Mouse (Mus musculus): ENCODE measurements at regions not wholly inside any gene's neighbourhood (a gene's known extent, or its start where the extent isn't known, plus 50 kb on each side); places are given as distances from the start of the nearest gene placed in this dataset.

GRCm38 (mm10) chr4:34275372-34275771 is 225.4 kb upstream of the Spaca1 start:
- DNase-seq (ENCODE audit: low spot score) = no peak
- no peaks in the 10 kb centered on the region for H3K36me3 ChIP-seq (ENCODE audit: control insufficient read depth, insufficient read depth, low read length)
- no peak for ATAC-seq (replicated peaks; ENCODE audit: low FRiP score, low TSS enrichment, low read depth)
- no peak overlapping the region for H3K4me2 ChIP-seq (ENCODE audit: low read length)
- no peak overlapping the region for H3K4me3 ChIP-seq (ENCODE audit: low read depth, low read length)
- H3K27ac ChIP-seq (ENCODE audit: low read depth) = no peak overlapping the region
- no peaks in the 10 kb centered on the region for H3K27me3 ChIP-seq (replicated peaks; ENCODE audit: control insufficient read depth, insufficient read depth, low read length)
- H3K9me3 ChIP-seq (ENCODE audit: control insufficient read depth, low read length) = no peaks in the 10 kb centered on the region
- no peaks in the 10 kb centered on the region for H3K4me1 ChIP-seq (replicated peaks; ENCODE audit: control insufficient read depth, insufficient read depth, low read length)
- H3K9ac ChIP-seq (ENCODE audit: low read length) = no peak overlapping the region

- 30% methylated on average over 4 of the region's 4 CpGs for WGBS
- ATAC-seq (replicated peaks; ENCODE audit: low FRiP score, low TSS enrichment, low read depth) (no peak), DNase-seq (ENCODE audit: low spot score) (no peak)
- no peak overlapping the region for H3K4me3 ChIP-seq (ENCODE audit: low read depth, low read length)
- 0 out of 2 replicates have a peak, but pooled peaks cover 2% of the 10 kb centered on the region for H3K4me1 ChIP-seq (replicated peaks; ENCODE audit: control insufficient read depth, insufficient read depth, low read length)
- no peaks in the 10 kb centered on the region for H3K27me3 ChIP-seq (replicated peaks; ENCODE audit: control insufficient read depth, insufficient read depth, low read length)
- H3K27ac ChIP-seq (ENCODE audit: low read depth) = no peak overlapping the region
- no peak overlapping the region for H3K4me2 ChIP-seq (ENCODE audit: low read length)
- no peak overlapping the region for H3K9ac ChIP-seq (ENCODE audit: low read length)
- H3K36me3 ChIP-seq (ENCODE audit: control insufficient read depth, insufficient read depth, low read length) = no peaks in the 10 kb centered on the region
- H3K9me3 ChIP-seq (ENCODE audit: control insufficient read depth, low read length) = no peaks in the 10 kb centered on the region
Observed at GRCm38 (mm10) chr4:34302504-34303108, 248.1 kb upstream of the Akirin2 start.

GRCm38 (mm10) chr4:34308921-34309563 is 241.7 kb upstream of the Akirin2 start:
- Histone ChIP-seq H3K27me3 (replicated peaks; ENCODE audit: control insufficient read depth, insufficient read depth, low read length) (no peaks in the 10 kb centered on the region), H3K4me3 (ENCODE audit: low read depth, low read length) (no peak overlapping the region), H3K9ac (ENCODE audit: low read length) (no peak overlapping the region), H3K4me1 (replicated peaks; ENCODE audit: control insufficient read depth, insufficient read depth, low read length) (0 out of 2 replicates have a peak, but pooled peaks cover 7% of the 10 kb centered on the region), H3K36me3 (ENCODE audit: control insufficient read depth, insufficient read depth, low read length) (no peaks in the 10 kb centered on the region), H3K27ac (ENCODE audit: low read depth) (no peak overlapping the region), H3K9me3 (ENCODE audit: control insufficient read depth, low read length) (peaks cover under 1% of the 10 kb centered on the region; the same call in 1 of the 2 replicates), H3K4me2 (ENCODE audit: low read length) (no peak overlapping the region)
- WGBS = 63% methylated on average over 8 of the region's 8 CpGs
- ATAC-seq (replicated peaks; ENCODE audit: low FRiP score, low TSS enrichment, low read depth) = no peak
- DNase-seq (ENCODE audit: low spot score) = no peak

- no peak for ATAC-seq (replicated peaks; ENCODE audit: low FRiP score, low TSS enrichment, low read depth)
- Histone ChIP-seq H3K4me3 (ENCODE audit: low read depth, low read length) (no peak overlapping the region), H3K4me1 (replicated peaks; ENCODE audit: control insufficient read depth, insufficient read depth, low read length) (0 out of 2 replicates have a peak, but pooled peaks cover 7% of the 10 kb centered on the region), H3K9me3 (ENCODE audit: control insufficient read depth, low read length) (peaks cover 5% of the 10 kb centered on the region; the same call in 1 of the 2 replicates), H3K9ac (ENCODE audit: low read length) (no peak overlapping the region), H3K4me2 (ENCODE audit: low read length) (no peak overlapping the region), H3K36me3 (ENCODE audit: control insufficient read depth, insufficient read depth, low read length) (no peaks in the 10 kb centered on the region), H3K27me3 (replicated peaks; ENCODE audit: control insufficient read depth, insufficient read depth, low read length) (no peaks in the 10 kb centered on the region), H3K27ac (ENCODE audit: low read depth) (no peak overlapping the region)
- no peak for DNase-seq (ENCODE audit: low spot score)
- 21% methylated on average over 5 of the region's 5 CpGs for WGBS
Observed at GRCm38 (mm10) chr4:34310061-34310642, 240.6 kb upstream of the Akirin2 start.

GRCm38 (mm10) chr4:34315848-34316247 is 234.9 kb upstream of the Akirin2 start:
- H3K4me1 ChIP-seq (replicated peaks; ENCODE audit: control insufficient read depth, insufficient read depth, low read length) = 0 out of 2 replicates have a peak, but pooled peaks cover 7% of the 10 kb centered on the region
- DNase-seq (ENCODE audit: low spot score) (no peak), ATAC-seq (replicated peaks; ENCODE audit: low FRiP score, low TSS enrichment, low read depth) (no peak)
- H3K9ac ChIP-seq (ENCODE audit: low read length) = no peak overlapping the region
- no peak overlapping the region for H3K4me3 ChIP-seq (ENCODE audit: low read depth, low read length)
- H3K36me3 ChIP-seq (ENCODE audit: control insufficient read depth, insufficient read depth, low read length) = no peaks in the 10 kb centered on the region
- H3K27ac ChIP-seq (ENCODE audit: low read depth) = 0 out of 2 replicates have a peak overlapping the region, but pooled peaks have one; percentile 30
- H3K4me2 ChIP-seq (ENCODE audit: low read length) = no peak overlapping the region
- H3K27me3 ChIP-seq (replicated peaks; ENCODE audit: control insufficient read depth, insufficient read depth, low read length) = no peaks in the 10 kb centered on the region
- peaks cover 5% of the 10 kb centered on the region; the same call in 1 of the 2 replicates for H3K9me3 ChIP-seq (ENCODE audit: control insufficient read depth, low read length)
- 33% methylated on average over 5 of the region's 5 CpGs for WGBS

- DNase-seq (ENCODE audit: low spot score) = peak; percentile 50
- 71% methylated on average over 3 of the region's 3 CpGs for WGBS
- no peak overlapping the region for H3K27ac ChIP-seq (ENCODE audit: low read depth)
- H3K27me3 ChIP-seq (replicated peaks; ENCODE audit: control insufficient read depth, insufficient read depth, low read length) = no peaks in the 10 kb centered on the region
- H3K4me2 ChIP-seq (ENCODE audit: low read length) = no peak overlapping the region
- no peak overlapping the region for H3K9ac ChIP-seq (ENCODE audit: low read length)
- ATAC-seq (replicated peaks; ENCODE audit: low FRiP score, low TSS enrichment, low read depth) = no peak
- H3K9me3 ChIP-seq (ENCODE audit: control insufficient read depth, low read length) = no peaks in the 10 kb centered on the region
- no peak overlapping the region for H3K4me3 ChIP-seq (ENCODE audit: low read depth, low read length)
- H3K4me1 ChIP-seq (replicated peaks; ENCODE audit: control insufficient read depth, insufficient read depth, low read length) = no peaks in the 10 kb centered on the region
- H3K36me3 ChIP-seq (ENCODE audit: control insufficient read depth, insufficient read depth, low read length) = no peaks in the 10 kb centered on the region
Observed at GRCm38 (mm10) chr4:34322841-34323240, 227.9 kb upstream of the Akirin2 start.

GRCm38 (mm10) chr4:34328151-34328785 is 222.5 kb upstream of the Akirin2 start:
- ATAC-seq (replicated peaks; ENCODE audit: low FRiP score, low TSS enrichment, low read depth) (no peak), DNase-seq (ENCODE audit: low spot score) (peak; percentile 44)
- Histone ChIP-seq H3K36me3 (ENCODE audit: control insufficient read depth, insufficient read depth, low read length) (no peaks in the 10 kb centered on the region), H3K27me3 (replicated peaks; ENCODE audit: control insufficient read depth, insufficient read depth, low read length) (no peaks in the 10 kb centered on the region), H3K4me3 (ENCODE audit: low read depth, low read length) (no peak overlapping the region), H3K4me2 (ENCODE audit: low read length) (no peak overlapping the region), H3K27ac (ENCODE audit: low read depth) (no peak overlapping the region), H3K9ac (ENCODE audit: low read length) (no peak overlapping the region), H3K9me3 (ENCODE audit: control insufficient read depth, low read length) (no peaks in the 10 kb centered on the region), H3K4me1 (replicated peaks; ENCODE audit: control insufficient read depth, insufficient read depth, low read length) (no peaks in the 10 kb centered on the region)
- 70% methylated on average over 19 of the region's 19 CpGs for WGBS

GRCm38 (mm10) chr4:34336971-34337797 is 213.6 kb upstream of the Akirin2 start:
- H3K27me3 ChIP-seq (replicated peaks; ENCODE audit: control insufficient read depth, insufficient read depth, low read length) = no peaks in the 10 kb centered on the region
- H3K9ac ChIP-seq (ENCODE audit: low read length) = no peak overlapping the region
- 46% methylated on average over 14 of the region's 14 CpGs for WGBS
- 0 out of 2 replicates have a peak, but pooled peaks cover 7% of the 10 kb centered on the region for H3K4me1 ChIP-seq (replicated peaks; ENCODE audit: control insufficient read depth, insufficient read depth, low read length)
- peak; percentile 59 for DNase-seq (ENCODE audit: low spot score)
- H3K9me3 ChIP-seq (ENCODE audit: control insufficient read depth, low read length) = no peaks in the 10 kb centered on the region
- no peak overlapping the region for H3K4me3 ChIP-seq (ENCODE audit: low read depth, low read length)
- H3K27ac ChIP-seq (ENCODE audit: low read depth) = peak overlapping the region; percentile 4; the same call in 1 of the 2 replicates
- peak overlapping the region; percentile 11; the same call in 1 of the 2 replicates for H3K4me2 ChIP-seq (ENCODE audit: low read length)
- no peaks in the 10 kb centered on the region for H3K36me3 ChIP-seq (ENCODE audit: control insufficient read depth, insufficient read depth, low read length)
- no peak for ATAC-seq (replicated peaks; ENCODE audit: low FRiP score, low TSS enrichment, low read depth)
